Mouse (Mus musculus) ES-Bruce4 (cell line): ENCODE measurements around the gene Mapk1. TPM values are rescaled to one million over a fixed set of nuclear protein-coding genes. Genes with fewer than 3 reads are reported as not detected.

Experiments used
- H3K27ac ChIP-seq: 2 replicates; pipeline ENCODE4 v1.5.1; 2012; ENCODE audit warnings: low read length, inconsistent platforms; ENCODE audit not compliant: insufficient read depth
- H3K27me3 ChIP-seq: 2 replicates; pipeline ENCODE4 v1.6.1; 2012; ENCODE audit warnings: mild to moderate bottlenecking, low read length, inconsistent platforms; ENCODE audit not compliant: control insufficient read depth, poor library complexity, insufficient read depth, severe bottlenecking
- H3K36me3 ChIP-seq: 2 replicates; pipeline ENCODE4 v1.6.1; 2012; ENCODE audit warnings: inconsistent platforms, mild to moderate bottlenecking, low read length, moderate library complexity; ENCODE audit not compliant: control insufficient read depth, poor library complexity, insufficient read depth, severe bottlenecking
- H3K4me1 ChIP-seq: one replicate; pipeline ENCODE4 v1.8.1; 2011; ENCODE audit warnings: low read length; ENCODE audit not compliant: control insufficient read depth, insufficient read depth
- H3K4me3 ChIP-seq: 2 replicates; pipeline ENCODE4 v1.5.1; 2011; ENCODE audit warnings: low read depth, mild to moderate bottlenecking, low read length
- H3K9ac ChIP-seq: 2 replicates; pipeline ENCODE4 v1.6.1; 2012; ENCODE audit warnings: low read depth, mild to moderate bottlenecking, inconsistent platforms; ENCODE audit not compliant: poor library complexity, severe bottlenecking
- H3K9me3 ChIP-seq: replicated peaks from 2 replicates; pipeline ENCODE4 v1.6.1; 2012; ENCODE audit warnings: mild to moderate bottlenecking, low read length, inconsistent platforms; ENCODE audit not compliant: control insufficient read depth, poor library complexity, insufficient read depth, severe bottlenecking
- CTCF ChIP-seq: IDR thresholded peaks from one replicate; pipeline ENCODE4 v1.8.1; 2011; ENCODE audit warnings: low read depth, low read length
- EP300 ChIP-seq: IDR thresholded peaks from 2 replicates; pipeline ENCODE4 v1.6.1; 2011; ENCODE audit warnings: low read depth, low read length; ENCODE audit not compliant: insufficient read depth
- POLR2A ChIP-seq: IDR thresholded peaks from one replicate; pipeline ENCODE4 v1.8.1; 2011; ENCODE audit warnings: low read length; ENCODE audit not compliant: insufficient read depth
- polyA plus RNA-seq: library from polyadenylated mRNA; stranded (reverse); fragments of >200 nt; gene quantifications from 2 replicates; pipeline ENCODE4 v1.2.4, GENCODE M21; 2011; ENCODE audit warnings: low read depth; ENCODE audit not compliant: missing spikeins, insufficient read depth, insufficient read length

Gene Mapk1
- polyA plus RNA-seq, 1 experiment: 351 TPM

GRCm38 (mm10) chr16:17096938-17097337, 113.8 kb downstream of the Mapk1 start:
- Histone ChIP-seq H3K27me3 (no peaks in the 10 kb centered on the region), H3K4me3 (no peak overlapping the region), H3K36me3 (peaks cover 28% of the 10 kb centered on the region), H3K9ac (no peak overlapping the region), H3K4me1 (no peaks in the 10 kb centered on the region), H3K9me3 (no peaks in the 10 kb centered on the region), H3K27ac (no peak overlapping the region)
- TF ChIP-seq CTCF: no peak
- TF ChIP-seq EP300: no peak
- no peak for TF ChIP-seq POLR2A

Other genes starting within 250 kb of the Mapk1 start
- 0.64 and 1.2 TPM in 2 replicates for gene Spag6l, start 153.9 kb upstream of the Mapk1 start, polyA plus RNA-seq
- gene Igll1, start 119.4 kb upstream of the Mapk1 start, polyA plus RNA-seq: not detected in 2 replicates
- gene Top3b, start 112.6 kb upstream of the Mapk1 start, polyA plus RNA-seq: 195 and 196 TPM in 2 replicates
- 2.6 and 3.4 TPM in 2 replicates for gene Vpreb1, start 112.5 kb upstream of the Mapk1 start, polyA plus RNA-seq
- gene Ppm1f, start 86.9 kb upstream of the Mapk1 start, polyA plus RNA-seq: 26.5 and 27.5 TPM in 2 replicates
- gene Ypel1, start 86.3 kb downstream of the Mapk1 start, polyA plus RNA-seq: 6.9 and 11.0 TPM in 2 replicates
- gene Ppil2, start 127.9 kb downstream of the Mapk1 start, polyA plus RNA-seq: 128 and 139 TPM in 2 replicates
- 44.0 and 55.6 TPM in 2 replicates for gene 2610318N02Rik, start 141.8 kb downstream of the Mapk1 start, polyA plus RNA-seq
- 21.0 and 26.1 TPM in 2 replicates for gene Sdf2l1, start 149.0 kb downstream of the Mapk1 start, polyA plus RNA-seq
- gene Ydjc, start 161.2 kb downstream of the Mapk1 start, polyA plus RNA-seq: 15.3 and 15.5 TPM in 2 replicates
- gene Ccdc116, start 163.8 kb downstream of the Mapk1 start, polyA plus RNA-seq: 1.5 and 1.7 TPM in 2 replicates
- gene Ube2l3, start 219.3 kb downstream of the Mapk1 start, polyA plus RNA-seq: 203 and 207 TPM in 2 replicates
- 0.63 and 0.90 TPM in 2 replicates for gene Rimbp3, start 225.2 kb downstream of the Mapk1 start, polyA plus RNA-seq